Mouse (Mus musculus) embryonic stem cell, embryonic (primary cell): ENCODE data around the gene Thnsl1.
"Not testable (repeated sequence)": the region's sequence is repeated elsewhere in the genome, so short reads cannot be mapped to it uniquely, and the experiment has no call there.

ENCODE experiments used
- CTCF ChIA-PET, 4 experiments: fragments of 300-600 bp in 2 of 4; fragments of 350-600 bp in 2 of 4; sonication (Branson Sonifier 250); formaldehyde crosslinking; loops; one replicate each; lab custom pipeline; 2022; ENCODE audit warnings: inconsistent platforms in 2 of 4; lab: Charles Lee
- POLR2A ChIA-PET, 4 experiments: fragments of 300-600 bp in 2 of 4; fragments of 350-600 bp in 2 of 4; sonication (Branson Sonifier 250); formaldehyde crosslinking; loops; one replicate each; lab custom pipeline; 2022; ENCODE audit warnings: antibody characterized with exemption in 4 of 4, inconsistent platforms in 1 of 4; lab: Charles Lee

Gene Thnsl1

DNA sequence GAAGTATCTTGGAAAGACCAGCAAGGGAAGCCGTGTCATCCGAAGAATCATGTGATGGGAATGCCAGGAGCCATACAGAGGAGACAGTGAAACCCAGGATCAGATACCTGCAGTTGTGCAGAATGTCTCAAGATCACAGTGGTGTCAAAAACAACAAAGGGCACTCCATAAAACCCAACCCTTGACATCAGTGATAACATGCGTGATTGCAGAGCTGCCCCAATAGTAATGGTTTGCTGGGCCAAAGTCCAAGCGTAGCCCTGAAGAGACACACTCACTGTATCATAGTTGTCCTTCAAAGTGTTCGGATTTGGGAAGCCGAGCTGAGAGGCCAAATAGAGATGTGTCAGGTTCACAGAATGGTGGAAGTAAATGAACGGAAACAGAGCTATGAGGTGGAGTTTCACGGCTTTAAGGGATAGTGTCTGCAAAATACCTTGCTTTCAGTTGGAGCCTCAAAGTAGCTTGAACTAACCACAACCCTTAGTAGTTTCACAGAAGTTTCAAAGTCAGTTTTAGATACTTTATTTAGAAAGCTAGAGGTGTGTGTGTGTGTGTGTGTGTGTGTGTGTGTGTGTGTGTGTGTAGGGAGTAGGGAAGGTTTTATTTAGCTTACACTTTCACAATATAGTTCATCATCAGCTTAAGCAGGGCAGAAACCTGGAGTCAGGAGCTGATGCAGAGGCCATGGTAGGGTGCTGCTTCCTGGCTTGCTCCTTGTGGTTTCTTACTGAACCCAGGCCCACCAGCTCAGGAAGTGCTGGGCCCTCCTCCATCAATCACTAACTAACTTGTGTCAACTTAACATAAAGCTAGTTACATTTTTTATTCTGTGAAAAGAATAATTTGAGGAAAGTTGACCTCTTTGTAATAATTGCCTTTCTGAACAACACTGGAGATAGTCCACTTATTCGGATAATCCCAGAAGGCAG is 17.2 kb downstream of the Thnsl1 start:
- CTCF ChIA-PET = interaction anchor here in 2 of 4 experiments (0.6 to 0.7 kb wide), 2 partner anchors 48 to 1718 kb away, joined by 3 to 5 read pairs; no protein-coding TSS in a partner anchor
- POLR2A ChIA-PET = interaction anchor here in 2 of 4 experiments (0.6 to 0.9 kb wide), 2 partner anchors 9 kb away, joined by 3 to 4 read pairs; no protein-coding TSS in a partner anchor

- CTCF ChIA-PET = interaction anchor here in 2 of 4 experiments (1.0 kb wide), 2 partner anchors 331 to 332 kb away, joined by 3 to 4 read pairs; no protein-coding TSS in a partner anchor
- POLR2A ChIA-PET = interaction anchor here in 1 of 4 experiments (0.6 kb wide), 1 partner anchor 202 kb away, joined by 4 read pairs; no protein-coding TSS in a partner anchor
Observed at GRCm38 (mm10) chr2:21230276-21230675, 24.8 kb downstream of the Thnsl1 start.

- CTCF ChIA-PET = interaction anchor here in 1 of 4 experiments (0.6 kb wide), 1 partner anchor 169 kb away, joined by 4 read pairs; no protein-coding TSS in a partner anchor
- POLR2A ChIA-PET = interaction anchor here in 2 of 4 experiments (0.6 kb wide), 2 partner anchors 201 to 1709 kb away, joined by 4 read pairs; no protein-coding TSS in a partner anchor
Observed at GRCm38 (mm10) chr2:21231147-21231546, 25.6 kb downstream of the Thnsl1 start.

- CTCF ChIA-PET = no interaction called here
- POLR2A ChIA-PET = no interaction called here
Observed at GRCm38 (mm10) chr2:21234871-21235648, 29.5 kb downstream of the Thnsl1 start.

DNA sequence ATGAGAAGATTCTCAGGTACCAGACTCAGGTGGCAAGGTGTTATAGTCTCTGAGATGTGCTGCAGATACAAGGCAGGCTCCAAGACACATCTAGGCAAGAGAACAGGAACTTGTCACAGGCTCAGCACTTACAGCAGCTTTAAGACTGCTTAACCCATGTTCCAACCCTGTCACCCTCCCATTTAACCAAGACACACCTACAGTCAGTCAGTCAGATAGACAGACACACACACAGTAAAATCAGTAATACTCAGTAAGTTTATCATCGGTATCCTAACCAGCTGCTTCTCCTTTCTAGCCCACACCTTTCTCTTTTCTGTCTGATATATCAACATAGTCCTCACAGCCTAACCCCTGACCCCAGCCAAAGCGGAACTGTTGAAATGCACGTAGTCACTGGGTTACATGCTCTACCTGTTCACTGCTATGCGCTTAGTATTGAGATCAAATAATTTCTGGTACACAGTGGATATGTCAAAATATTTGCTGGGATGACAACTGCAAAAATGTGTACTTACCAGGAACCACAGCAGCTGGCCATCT is 30.4 kb downstream of the Thnsl1 start:
- ChIA-PET CTCF (no interaction called here), POLR2A (interaction anchor here in 2 of 4 experiments (0.6 kb wide), 2 partner anchors 337 to 1109 kb away, joined by 3 read pairs; no protein-coding TSS in a partner anchor)

GRCm38 (mm10) chr2:21236846-21237245 is 31.3 kb downstream of the Thnsl1 start:
- CTCF ChIA-PET = no interaction called here
- POLR2A ChIA-PET = interaction anchor here in 1 of 4 experiments (0.8 kb wide), 1 partner anchor 337 kb away, joined by 5 read pairs; no protein-coding TSS in a partner anchor

GRCm38 (mm10) chr2:21244104-21244503 is 38.6 kb downstream of the Thnsl1 start:
- CTCF ChIA-PET = not testable (repeated sequence)

DNA sequence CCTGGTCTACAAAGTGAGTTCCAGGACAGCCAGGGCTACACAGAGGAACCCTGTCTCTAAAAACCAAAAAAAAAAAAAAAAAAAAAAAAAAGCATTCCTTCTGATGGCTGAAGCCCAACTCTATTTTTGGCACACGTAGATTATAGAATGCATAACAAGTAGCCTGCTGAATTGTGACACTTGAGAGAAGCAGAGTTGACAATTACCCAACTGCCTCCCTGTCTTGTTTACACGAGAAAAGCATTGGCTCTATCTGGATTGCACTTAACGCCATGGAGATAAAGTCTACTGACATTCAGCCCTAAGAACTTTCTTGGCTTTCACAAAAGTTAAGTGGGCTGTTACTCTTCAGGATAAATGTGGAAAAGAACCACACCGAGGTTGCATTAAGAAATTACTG is 39.5 kb downstream of the Thnsl1 start:
- ChIA-PET CTCF (no interaction called here), POLR2A (no interaction called here)

More at GRCm38 (mm10) chr2:21244104-21244503, 38.6 kb downstream of the Thnsl1 start:
- POLR2A ChIA-PET = not testable (repeated sequence)

DNA sequence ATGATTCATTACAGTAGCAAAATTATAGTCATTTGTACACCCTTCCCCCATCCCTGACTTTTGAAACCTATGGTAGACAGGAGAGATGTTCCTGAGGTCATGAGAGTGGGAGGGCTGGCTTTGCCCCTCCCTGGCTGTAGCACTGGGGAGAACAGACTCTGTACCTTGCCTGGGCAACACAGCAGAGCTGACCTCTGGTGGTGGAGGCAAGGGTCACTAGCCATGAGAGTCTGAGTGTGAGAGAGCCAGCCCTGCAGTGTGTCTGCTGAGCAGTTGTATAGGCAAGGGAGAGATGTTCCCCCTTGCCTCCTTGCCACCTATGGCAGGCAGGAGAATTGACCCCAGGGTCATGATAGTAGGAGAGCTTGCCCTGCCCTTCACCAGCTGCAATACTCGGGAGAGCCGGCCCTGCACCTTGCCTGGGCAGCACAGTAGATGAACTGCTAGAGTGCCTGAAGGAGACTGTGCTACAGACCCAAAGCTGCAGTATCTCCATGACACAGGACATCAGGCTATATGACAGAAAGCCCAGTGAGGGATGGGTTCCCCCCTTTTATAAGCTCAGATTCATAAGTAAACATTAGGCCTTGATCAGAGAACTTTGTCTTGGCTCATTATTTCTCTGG is 40.1 kb downstream of the Thnsl1 start:
- ChIA-PET CTCF (no interaction called here), POLR2A (no interaction called here)

DNA sequence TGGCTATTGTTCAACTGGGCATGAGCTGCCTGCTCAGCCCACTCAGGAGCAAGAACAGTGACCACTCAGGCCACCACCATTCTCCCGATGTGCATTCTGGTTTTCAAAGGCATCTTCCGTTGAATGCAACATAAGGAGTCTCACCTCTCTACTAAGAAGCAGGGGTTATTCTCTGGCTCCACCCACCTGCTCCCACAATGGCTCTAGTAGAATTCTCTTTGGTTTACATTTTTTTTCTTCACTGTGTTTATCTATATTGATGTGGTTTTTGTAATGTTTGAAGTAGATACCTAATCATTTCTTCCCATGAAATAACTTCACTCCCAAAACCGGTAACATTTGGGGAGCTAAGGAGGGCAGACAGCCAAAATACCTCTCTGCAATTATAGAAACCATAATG is 48.1 kb downstream of the Thnsl1 start:
- CTCF ChIA-PET = no interaction called here

DNA sequence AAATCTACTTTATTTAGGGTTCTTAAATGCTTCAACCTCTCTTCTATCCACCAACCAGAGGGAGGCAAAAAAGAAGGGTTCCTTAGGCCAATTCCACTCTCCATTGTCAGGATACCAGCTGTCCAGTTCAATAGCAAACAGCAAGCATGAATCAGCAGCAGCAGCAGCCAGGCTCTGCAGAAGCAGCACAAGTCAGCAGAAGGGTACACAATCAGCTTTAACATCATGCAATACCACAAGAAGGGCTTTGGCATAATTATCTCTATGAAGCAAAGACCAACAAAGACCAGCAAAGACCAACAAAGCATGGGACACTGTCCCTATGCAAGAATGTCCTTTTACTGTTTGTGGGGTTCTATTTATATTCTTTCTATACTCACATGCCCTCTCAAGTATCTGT is 48.8 kb downstream of the Thnsl1 start:
- ChIA-PET CTCF (no interaction called here), POLR2A (interaction anchor here in 2 of 4 experiments (0.5 to 1.0 kb wide), 2 partner anchors 9 to 110 kb away, joined by 3 to 6 read pairs; no protein-coding TSS in a partner anchor)

More for the DNA sequence above, 48.1 kb downstream of the Thnsl1 start:
- POLR2A ChIA-PET = interaction anchor here in 1 of 4 experiments (1.0 kb wide), 1 partner anchor 9 kb away, joined by 3 read pairs; no protein-coding TSS in a partner anchor

- ChIA-PET POLR2A (no interaction called here), CTCF (interaction anchor here in 1 of 4 experiments (0.5 kb wide), 1 partner anchor 659 kb away, joined by 16 read pairs; no protein-coding TSS in a partner anchor)
Observed at GRCm38 (mm10) chr2:21258281-21258680, 52.8 kb downstream of the Thnsl1 start.

DNA sequence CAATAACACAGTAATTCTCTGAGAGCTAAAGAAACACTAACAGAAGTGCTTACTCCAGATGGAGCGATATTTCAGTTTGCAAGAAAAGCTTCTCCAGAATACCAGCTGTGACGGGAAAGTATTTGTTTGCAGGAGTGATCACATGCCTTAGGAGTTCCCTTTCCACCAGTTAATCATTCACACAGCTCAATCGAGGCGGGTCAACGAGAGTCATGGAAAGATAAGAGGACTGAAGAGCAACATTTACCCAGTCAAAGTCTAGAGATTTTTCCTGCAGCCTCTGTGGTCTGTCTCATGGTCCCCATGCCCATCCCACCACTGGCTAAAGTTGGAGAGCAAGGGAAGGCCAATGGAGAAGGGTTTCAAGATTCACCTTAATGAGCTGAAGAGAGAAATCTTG is 53.6 kb downstream of the Thnsl1 start:
- ChIA-PET CTCF (interaction anchor here in 1 of 4 experiments (1.0 kb wide), 1 partner anchor 669 kb away, joined by 4 read pairs; no protein-coding TSS in a partner anchor), POLR2A (no interaction called here)

DNA sequence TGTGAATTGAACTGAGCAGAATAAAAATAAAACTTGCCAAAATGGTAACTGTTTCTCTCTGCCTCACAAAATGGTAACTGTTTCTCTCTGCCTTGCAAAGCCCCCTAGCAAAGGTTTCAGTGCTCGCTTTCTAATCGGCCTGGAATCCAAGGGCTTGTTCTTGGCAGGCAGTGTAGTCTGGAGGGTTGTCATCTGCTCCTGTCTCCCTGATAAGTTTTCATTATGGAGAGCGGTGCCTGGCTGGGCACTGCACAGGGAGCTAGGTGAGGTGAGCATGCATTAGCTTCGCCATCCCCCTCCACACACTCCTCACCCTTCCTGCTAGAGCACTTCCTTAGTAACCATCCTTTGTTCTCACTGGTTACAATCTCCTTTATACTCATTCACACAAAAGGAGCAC is 54.5 kb downstream of the Thnsl1 start:
- POLR2A ChIA-PET = interaction anchor here in 1 of 4 experiments (0.9 kb wide), 1 partner anchor 362 kb away, joined by 3 read pairs; no protein-coding TSS in a partner anchor
- CTCF ChIA-PET = interaction anchor here in 3 of 4 experiments (0.6 to 2.5 kb wide), 10 partner anchors 20 to 445 kb away, joined by 3 to 8 read pairs (median 4); partner anchors contain the start of gene Arhgap21 (in 1 of the 3)

- POLR2A ChIA-PET = no interaction called here
- CTCF ChIA-PET = interaction anchor here (0.6 to 2.5 kb wide), 9 partner anchors 293 to 903 kb away, joined by 3 to 16 read pairs (median 4); partner anchors contain the start of gene Arhgap21 (in 1 of the 4)
Observed at GRCm38 (mm10) chr2:21261370-21262006, 56.0 kb downstream of the Thnsl1 start.

- CTCF ChIA-PET = interaction anchor here in 1 of 4 experiments (1.4 kb wide), 1 partner anchor 17 kb away, joined by 5 read pairs; no protein-coding TSS in a partner anchor
Observed at GRCm38 (mm10) chr2:21264031-21264430, 58.5 kb downstream of the Thnsl1 start.

More at GRCm38 (mm10) chr2:21264031-21264430, 58.5 kb downstream of the Thnsl1 start:
- POLR2A ChIA-PET = no interaction called here
